Mouse (Mus musculus): ENCODE results near the gene Myo1b.

The Myo1b gene

DNA sequence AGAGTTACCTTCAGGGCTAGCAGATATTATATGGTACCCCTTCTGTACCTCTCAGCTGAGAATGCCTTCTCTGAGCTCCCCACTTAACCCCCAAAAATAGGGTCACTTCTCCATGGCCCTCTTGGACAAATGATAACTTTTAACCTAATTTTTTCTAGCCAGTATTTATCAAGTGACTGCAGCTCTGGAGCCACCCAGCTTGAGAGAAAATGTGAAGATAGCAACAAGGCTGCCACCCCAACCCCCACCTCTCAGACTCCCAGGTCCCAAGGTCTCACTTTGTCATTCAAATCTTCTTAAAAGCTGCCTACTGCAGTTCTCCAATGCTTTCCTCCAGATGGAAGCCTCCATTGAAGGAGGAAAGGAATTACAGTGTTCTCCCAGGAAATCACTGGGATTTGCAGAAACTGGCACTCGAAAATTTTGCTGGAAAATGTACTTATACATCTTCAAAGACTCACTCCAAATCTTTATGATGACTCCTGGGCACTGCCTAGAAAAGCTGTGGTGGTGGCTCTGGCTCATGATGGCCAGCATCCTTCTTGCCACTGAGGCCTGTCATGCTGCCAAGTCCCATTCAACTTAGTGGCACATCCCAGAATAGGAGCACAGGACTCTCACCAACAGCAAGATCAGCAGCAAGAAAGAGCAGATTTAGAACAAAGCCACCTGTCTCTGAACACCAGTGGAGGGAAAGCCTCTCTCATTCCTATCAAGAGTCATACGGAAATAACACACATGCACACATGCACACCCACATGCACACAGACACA lies 70.4 kb downstream of the Myo1b start:
- no peak for DNase-seq

GRCm38 (mm10) chr1:51837845-51838623 lies 77.8 kb downstream of the Myo1b start:
- no peak for DNase-seq

DNA sequence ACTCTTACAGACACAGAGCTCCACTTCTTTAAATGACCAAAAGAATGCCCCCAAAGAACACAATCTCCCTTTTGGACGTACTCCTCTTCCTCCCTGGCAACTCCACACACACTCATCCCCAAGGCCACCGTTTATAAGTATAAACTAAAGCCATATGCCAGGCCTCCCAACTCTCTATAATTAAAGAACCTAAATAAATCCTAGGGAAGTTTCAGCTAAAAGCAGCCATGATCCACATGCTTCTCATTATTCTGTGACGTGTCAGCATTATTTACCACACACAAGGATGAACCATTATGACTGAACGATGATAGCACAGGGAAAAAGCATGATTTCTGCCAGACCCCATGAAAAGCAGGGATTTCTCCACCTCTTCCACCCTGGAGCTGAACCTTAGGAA lies 78.6 kb downstream of the Myo1b start:
- no peak for DNase-seq

DNA sequence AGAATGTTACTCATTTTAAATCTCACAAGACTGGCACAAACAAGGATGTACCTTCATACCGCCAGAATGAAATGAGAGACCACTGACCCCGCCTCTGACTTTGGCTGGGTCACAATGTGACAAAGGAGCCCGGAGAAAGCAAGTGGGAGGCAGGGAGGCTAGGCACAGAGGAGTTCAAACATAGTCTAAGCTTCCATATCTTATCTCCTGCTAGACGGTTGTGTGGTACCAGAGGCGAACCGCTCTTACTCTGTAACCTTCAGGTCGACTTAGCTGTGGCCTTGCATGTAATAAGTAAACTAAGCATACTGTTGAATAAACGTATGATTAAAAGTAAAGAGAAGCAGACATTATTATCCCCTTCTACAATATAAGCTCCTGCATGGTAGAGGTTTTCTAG lies 80.1 kb downstream of the Myo1b start:
- no peak for DNase-seq

- no peak for DNase-seq
Observed at GRCm38 (mm10) chr1:51834072-51834471, 81.8 kb downstream of the Myo1b start.

GRCm38 (mm10) chr1:51829353-51829752 lies 86.5 kb downstream of the Myo1b start:
- no peak for DNase-seq

- no peak for DNase-seq
Observed at GRCm38 (mm10) chr1:51822531-51822930, 93.3 kb downstream of the Myo1b start.

DNA sequence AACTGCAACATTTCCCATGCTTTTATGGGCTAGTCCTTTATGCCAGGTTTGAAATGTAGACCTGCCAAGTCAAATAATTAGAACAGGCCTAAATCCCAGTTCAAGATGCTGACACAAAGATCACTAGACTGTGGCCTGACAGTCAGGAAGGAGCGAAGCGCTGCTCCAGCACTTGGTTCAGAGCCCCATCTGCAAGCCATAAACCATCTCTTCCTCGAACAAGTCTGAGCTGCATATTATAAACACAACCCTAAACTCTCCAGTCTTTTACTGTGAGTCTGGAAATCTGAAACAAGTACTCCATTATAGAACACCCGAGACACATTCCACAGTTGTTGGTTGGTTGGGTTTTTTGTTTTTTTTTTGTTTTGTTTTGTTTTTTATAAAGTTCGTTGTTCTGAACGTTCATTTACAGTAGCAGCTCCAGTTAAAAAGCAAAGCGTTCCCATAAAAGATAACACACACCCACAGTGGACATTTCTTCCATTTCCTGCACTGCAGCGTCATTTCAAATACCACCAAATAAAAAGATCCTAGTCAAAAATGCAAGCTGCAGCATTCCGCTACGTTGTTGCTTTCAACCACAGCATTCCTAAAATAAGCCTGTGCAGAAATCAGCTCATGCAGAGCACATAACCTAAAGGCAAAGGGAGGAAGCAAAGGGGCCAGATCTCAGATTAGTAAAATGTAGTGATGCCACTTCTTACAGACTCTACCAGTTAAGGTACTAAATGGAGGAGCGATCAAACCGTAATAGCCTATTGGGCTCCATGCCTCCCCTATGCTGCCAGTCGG lies 94.0 kb downstream of the Myo1b start:
- no peak for DNase-seq

DNA sequence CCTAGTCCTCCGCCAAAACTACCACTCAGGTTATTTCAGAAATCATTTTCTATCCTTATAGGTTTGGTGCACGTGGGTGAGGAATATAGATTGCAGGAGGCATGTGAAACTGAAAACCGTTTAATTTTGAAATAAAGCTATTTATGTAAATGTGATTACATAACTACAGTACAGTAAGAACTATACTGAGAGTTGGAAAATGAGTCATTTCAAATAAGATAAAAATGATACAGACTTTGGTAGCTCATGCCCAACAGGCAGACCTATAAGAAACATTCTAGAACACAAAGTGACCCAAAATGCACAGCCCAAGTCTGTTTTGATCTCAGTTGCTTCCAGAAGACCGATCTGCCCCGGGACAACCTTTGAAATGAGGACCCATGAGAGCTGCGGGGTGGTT lies 95.4 kb downstream of the Myo1b start:
- no peak for DNase-seq

GRCm38 (mm10) chr1:51820013-51820441 lies 95.8 kb downstream of the Myo1b start:
- no peak for DNase-seq

- DNase-seq: no peak
Observed at GRCm38 (mm10) chr1:51815636-51816035, 100.2 kb downstream of the Myo1b start.

- peak; percentile 15 for DNase-seq
Observed at GRCm38 (mm10) chr1:51814854-51815630, 100.8 kb downstream of the Myo1b start.

GRCm38 (mm10) chr1:51808847-51809246 lies 107.0 kb downstream of the Myo1b start:
- no peak for DNase-seq

GRCm38 (mm10) chr1:51808228-51808627 lies 107.6 kb downstream of the Myo1b start:
- DNase-seq: no peak

- DNase-seq: no peak
Observed at GRCm38 (mm10) chr1:51805040-51805610, 110.7 kb downstream of the Myo1b start.

DNA sequence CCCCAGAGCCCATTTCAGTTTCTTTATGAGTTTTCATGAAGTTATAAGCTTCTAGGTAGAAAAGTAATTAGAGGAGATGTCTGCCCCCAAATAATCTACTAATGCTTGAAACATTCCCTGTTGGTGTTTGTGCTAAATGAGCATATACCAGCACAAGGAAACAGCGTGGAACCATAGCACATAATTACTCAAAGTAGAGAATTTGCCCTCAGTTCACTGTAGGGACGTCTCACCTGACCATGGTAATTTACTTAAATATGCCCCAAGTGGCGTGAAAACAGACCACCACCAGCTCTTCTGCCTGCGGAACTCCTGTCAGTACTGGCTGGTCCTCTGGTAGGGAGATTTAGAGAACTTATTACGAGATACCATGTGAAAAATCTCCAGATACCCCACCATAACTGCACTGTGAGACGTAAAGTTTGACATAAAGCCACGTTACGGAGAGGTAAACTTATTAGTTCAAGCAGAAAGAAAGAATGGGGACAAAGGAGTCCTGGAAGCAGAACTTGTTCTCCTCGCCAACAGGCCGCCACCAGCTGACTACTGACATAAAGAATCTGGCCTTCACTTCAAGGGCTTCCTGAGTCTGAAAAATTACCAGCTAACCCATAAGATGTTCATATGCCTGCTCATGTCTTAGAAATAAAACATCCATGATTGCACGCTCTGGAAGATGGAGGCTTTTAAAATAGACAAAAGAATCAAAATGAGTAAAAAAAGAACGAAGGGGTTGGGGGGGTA lies 111.4 kb downstream of the Myo1b start:
- DNase-seq: no peak

- no peak for DNase-seq
Observed at GRCm38 (mm10) chr1:51798011-51798471, 117.8 kb downstream of the Myo1b start.

GRCm38 (mm10) chr1:51795586-51796309 lies 120.1 kb downstream of the Myo1b start:
- no peak for DNase-seq

DNA sequence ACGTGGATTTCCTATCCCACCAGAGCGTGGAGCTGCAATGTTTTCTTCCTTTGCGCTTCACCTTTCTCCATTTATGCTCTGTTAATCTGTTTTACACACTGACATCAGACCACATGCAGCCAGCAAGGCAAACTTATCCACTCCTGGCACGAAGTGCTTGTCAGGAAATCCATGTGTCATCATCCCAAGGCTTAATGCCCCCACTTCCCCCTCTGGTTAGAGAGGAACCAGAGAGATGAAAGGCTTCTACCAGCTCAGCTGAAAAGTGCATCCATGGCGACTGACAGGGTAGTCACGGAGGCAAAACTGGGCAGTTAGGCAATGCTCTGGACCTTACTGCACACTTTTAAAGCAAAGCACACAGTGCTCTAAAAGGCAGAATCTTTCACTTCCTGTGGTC lies 126.6 kb downstream of the Myo1b start:
- no peak for DNase-seq

- no peak for DNase-seq
Observed at GRCm38 (mm10) chr1:51782091-51782490, 133.8 kb downstream of the Myo1b start.

DNA sequence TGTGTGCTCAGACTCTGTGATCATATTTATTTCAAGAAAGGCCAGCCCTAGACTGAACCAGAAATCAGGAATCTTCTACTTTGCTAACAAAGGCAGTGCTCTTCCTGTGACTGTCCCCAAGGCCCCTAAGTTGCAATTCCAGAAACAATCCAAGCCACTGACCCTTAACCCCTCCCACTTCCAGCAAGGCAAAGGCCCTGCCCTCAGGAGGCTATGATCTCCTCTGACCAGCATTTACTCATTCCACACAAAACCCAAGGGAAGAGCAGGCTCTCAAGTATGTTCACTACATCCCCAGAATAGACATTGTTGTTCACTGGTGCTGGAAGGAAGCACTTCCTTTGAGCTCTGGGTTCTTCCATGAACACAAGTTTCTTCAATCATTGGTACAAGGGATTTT lies 135.5 kb downstream of the Myo1b start:
- no peak for DNase-seq

Measured in cerebellum, adult 9-10 months (tissue).